Mouse (Mus musculus): ENCODE data around the gene Pclaf. TPM values are rescaled to one million over a fixed set of nuclear protein-coding genes. Genes with fewer than 3 reads are reported as not detected.

Pclaf gene
- polyA plus RNA-seq (2012; ENCODE audit: insufficient read depth, insufficient read length, missing spikeins), result not detected in 2 replicates

DNA sequence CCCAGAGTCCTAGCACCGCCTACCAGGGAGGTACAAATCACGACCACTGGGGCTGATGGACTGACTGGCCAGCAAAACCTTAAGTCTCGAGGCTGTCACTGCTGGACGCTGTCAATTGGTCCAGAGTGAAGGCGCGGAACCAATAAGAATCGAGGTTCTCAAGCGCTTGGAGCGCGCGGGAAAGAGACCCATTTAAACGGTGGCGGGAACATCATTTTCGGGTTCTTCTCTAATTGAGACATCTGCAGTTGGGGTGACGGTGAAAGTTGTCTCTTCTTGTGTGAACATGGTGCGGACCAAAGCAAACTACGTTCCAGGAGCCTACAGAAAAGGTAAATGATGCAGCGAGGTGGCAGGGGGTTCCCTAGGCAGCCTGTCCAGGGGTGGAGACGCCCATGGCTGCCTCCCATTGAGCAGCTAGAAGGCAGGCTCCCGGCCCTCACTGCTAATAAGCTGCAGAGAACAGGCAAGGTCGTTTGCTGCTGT, at the start of gene Pclaf:
Gene Pclaf, plus strand, starts transcription at position 95 of the 486 bp plus-strand sequence.
- Histone ChIP-seq H3K27ac (replicated peaks; ENCODE audit: low read depth, low read length) (no peak within 1 kb of the TSS), H3K4me3 (ENCODE audit: insufficient read depth, low read depth, low read length) (peak within 1 kb of the TSS; percentile 42), H3K4me1 (ENCODE audit: control insufficient read depth, insufficient read depth, insufficient read length, low read length) (no peaks in the 10 kb centered on the region)

GRCm38 (mm10) chr9:65844421-65845165, 45.4 kb upstream of the Pclaf start:
- Histone ChIP-seq H3K4me3 (ENCODE audit: insufficient read depth, low read depth, low read length) (no peak overlapping the region), H3K4me1 (ENCODE audit: control insufficient read depth, insufficient read depth, insufficient read length, low read length) (peaks cover 5% of the 10 kb centered on the region; the same call in 1 of the 2 replicates), H3K27ac (replicated peaks; ENCODE audit: low read depth, low read length) (no peak overlapping the region)

GRCm38 (mm10) chr9:65848154-65848553, 41.9 kb upstream of the Pclaf start:
- H3K4me3 ChIP-seq (ENCODE audit: insufficient read depth, low read depth, low read length), result no peak overlapping the region
- H3K27ac ChIP-seq (replicated peaks; ENCODE audit: low read depth, low read length), result no peak overlapping the region
- H3K4me1 ChIP-seq (ENCODE audit: control insufficient read depth, insufficient read depth, insufficient read length, low read length), result peaks cover 5% of the 10 kb centered on the region; the same call in 1 of the 2 replicates

DNA sequence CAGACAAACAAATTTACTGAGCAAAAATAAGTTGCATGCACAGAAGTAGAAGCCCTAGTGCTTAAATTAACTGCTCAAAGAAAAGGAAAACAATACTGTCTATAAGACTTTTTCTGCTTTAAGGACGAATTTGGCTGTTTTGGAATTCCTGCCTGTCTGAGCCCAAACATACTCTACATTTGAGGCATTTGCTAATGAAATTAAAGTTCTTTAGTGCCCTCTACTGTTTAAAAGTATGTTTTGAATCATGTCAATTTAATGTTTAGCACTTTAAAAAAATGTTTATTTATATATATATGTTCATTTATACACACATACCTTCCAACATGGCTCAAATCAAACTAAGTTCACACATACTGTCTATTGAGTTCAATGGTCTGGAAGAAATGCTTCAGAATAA, 39.8 kb upstream of the Pclaf start:
- no peaks in the 10 kb centered on the region for H3K4me1 ChIP-seq (ENCODE audit: control insufficient read depth, insufficient read depth, insufficient read length, low read length)
- no peak overlapping the region for H3K4me3 ChIP-seq (ENCODE audit: insufficient read depth, low read depth, low read length)
- H3K27ac ChIP-seq (replicated peaks; ENCODE audit: low read depth, low read length), result no peak overlapping the region

GRCm38 (mm10) chr9:65859656-65860055, 30.4 kb upstream of the Pclaf start:
- H3K4me3 ChIP-seq (ENCODE audit: insufficient read depth, low read depth, low read length), result no peak overlapping the region
- no peak overlapping the region for H3K27ac ChIP-seq (replicated peaks; ENCODE audit: low read depth, low read length)
- H3K4me1 ChIP-seq (ENCODE audit: control insufficient read depth, insufficient read depth, insufficient read length, low read length), result no peaks in the 10 kb centered on the region

- Histone ChIP-seq H3K4me1 (ENCODE audit: control insufficient read depth, insufficient read depth, insufficient read length, low read length) (no peaks in the 10 kb centered on the region), H3K27ac (replicated peaks; ENCODE audit: low read depth, low read length) (peak overlapping the region; percentile 45), H3K4me3 (ENCODE audit: insufficient read depth, low read depth, low read length) (peak overlapping the region; percentile 66)
Measured at GRCm38 (mm10) chr9:65884564-65885315, 5.3 kb upstream of the Pclaf start.

GRCm38 (mm10) chr9:65891126-65891525, 1.1 kb downstream of the Pclaf start:
- no peak overlapping the region for H3K27ac ChIP-seq (replicated peaks; ENCODE audit: low read depth, low read length)

DNA sequence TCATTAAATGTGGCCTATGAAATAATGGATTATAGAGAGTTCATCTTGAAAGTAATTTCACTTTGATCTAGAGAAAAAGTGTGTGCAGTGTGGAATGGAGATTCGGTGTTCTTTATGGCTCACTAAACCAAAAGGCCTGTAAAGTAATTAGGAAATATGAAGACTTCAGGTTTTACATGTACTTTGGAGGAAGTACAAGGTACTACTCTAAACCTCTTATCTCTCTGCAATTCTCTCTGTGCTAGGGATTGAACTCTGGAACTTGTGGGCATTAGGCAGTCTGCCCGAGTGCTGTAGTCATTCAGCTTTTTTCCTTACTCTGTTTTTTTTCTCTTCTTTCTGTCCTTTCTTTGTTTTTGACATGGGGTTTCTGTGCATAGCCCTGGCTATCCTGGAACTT, 6.9 kb downstream of the Pclaf start:
- H3K4me1 ChIP-seq (ENCODE audit: control insufficient read depth, insufficient read depth, insufficient read length, low read length), result no peaks in the 10 kb centered on the region
- H3K4me3 ChIP-seq (ENCODE audit: insufficient read depth, low read depth, low read length), result no peak overlapping the region
- no peak overlapping the region for H3K27ac ChIP-seq (replicated peaks; ENCODE audit: low read depth, low read length)

More at GRCm38 (mm10) chr9:65891126-65891525, 1.1 kb downstream of the Pclaf start:
- Histone ChIP-seq H3K4me3 (ENCODE audit: insufficient read depth, low read depth, low read length) (no peak overlapping the region), H3K4me1 (ENCODE audit: control insufficient read depth, insufficient read depth, insufficient read length, low read length) (no peaks in the 10 kb centered on the region)

DNA sequence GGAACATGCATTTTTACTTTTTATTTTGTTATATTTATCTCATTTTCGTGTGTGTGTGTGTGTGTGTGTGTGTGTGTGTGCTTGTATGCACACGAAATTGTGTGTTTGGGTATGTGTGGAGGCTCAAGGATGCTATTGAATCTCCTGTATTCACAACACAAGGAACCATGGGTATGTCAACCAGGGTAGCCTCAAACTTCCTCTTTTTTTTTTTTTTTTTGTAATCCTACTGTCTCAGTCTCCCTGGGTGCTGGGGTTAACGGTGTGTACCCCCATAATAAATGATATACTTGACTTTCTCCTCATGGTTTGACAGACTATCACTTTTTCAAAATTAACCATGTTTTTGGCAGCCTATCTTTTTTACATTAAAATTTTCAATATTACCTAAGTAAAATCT, 12.8 kb downstream of the Pclaf start:
- Histone ChIP-seq H3K27ac (replicated peaks; ENCODE audit: low read depth, low read length) (no peak overlapping the region), H3K4me3 (ENCODE audit: insufficient read depth, low read depth, low read length) (no peak overlapping the region), H3K4me1 (ENCODE audit: control insufficient read depth, insufficient read depth, insufficient read length, low read length) (no peaks in the 10 kb centered on the region)

DNA sequence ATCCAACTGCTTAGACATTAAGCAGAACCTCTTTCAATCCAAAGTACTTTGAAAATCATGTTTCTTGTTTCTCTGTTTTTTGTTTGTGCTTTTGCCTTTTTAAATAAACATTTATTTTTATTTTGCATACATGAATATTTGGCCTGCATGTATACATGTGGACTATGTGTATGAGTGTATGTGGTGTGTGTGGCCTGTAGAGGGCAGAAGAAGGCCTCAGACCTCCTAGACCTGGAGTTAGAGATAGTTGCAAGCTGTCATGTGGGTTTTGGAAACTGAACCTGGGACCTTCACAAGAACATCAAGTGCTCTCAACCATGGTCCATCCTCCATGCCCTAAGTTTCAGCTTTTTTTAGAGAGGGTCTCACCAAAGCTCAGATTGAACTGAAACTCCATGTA, 13.4 kb downstream of the Pclaf start:
- Histone ChIP-seq H3K27ac (replicated peaks; ENCODE audit: low read depth, low read length) (no peak overlapping the region), H3K4me1 (ENCODE audit: control insufficient read depth, insufficient read depth, insufficient read length, low read length) (no peaks in the 10 kb centered on the region), H3K4me3 (ENCODE audit: insufficient read depth, low read depth, low read length) (no peak overlapping the region)

GRCm38 (mm10) chr9:65908394-65909300, 18.6 kb downstream of the Pclaf start, which contains the start of the genes Trip4 and Csnk1g1:
Gene Trip4 (minus strand): TSS chr9:65908794.
Gene Csnk1g1 (plus strand): TSS chr9:65908924.
- peak within 1 kb of the TSS; percentile 80 for H3K4me3 ChIP-seq (ENCODE audit: insufficient read depth, low read depth, low read length)
- H3K4me1 ChIP-seq (ENCODE audit: control insufficient read depth, insufficient read depth, insufficient read length, low read length), result no peaks in the 10 kb centered on the region
- peak within 1 kb of the TSS; percentile 49 for H3K27ac ChIP-seq (replicated peaks; ENCODE audit: low read depth, low read length)

- Histone ChIP-seq H3K27ac (replicated peaks; ENCODE audit: low read depth, low read length) (peak overlapping the region; percentile 49; the same call in 1 of the 2 replicates), H3K4me3 (ENCODE audit: insufficient read depth, low read depth, low read length) (peak overlapping the region; percentile 80), H3K4me1 (ENCODE audit: control insufficient read depth, insufficient read depth, insufficient read length, low read length) (no peaks in the 10 kb centered on the region)
Measured at GRCm38 (mm10) chr9:65909301-65909801, 19.3 kb downstream of the Pclaf start.

DNA sequence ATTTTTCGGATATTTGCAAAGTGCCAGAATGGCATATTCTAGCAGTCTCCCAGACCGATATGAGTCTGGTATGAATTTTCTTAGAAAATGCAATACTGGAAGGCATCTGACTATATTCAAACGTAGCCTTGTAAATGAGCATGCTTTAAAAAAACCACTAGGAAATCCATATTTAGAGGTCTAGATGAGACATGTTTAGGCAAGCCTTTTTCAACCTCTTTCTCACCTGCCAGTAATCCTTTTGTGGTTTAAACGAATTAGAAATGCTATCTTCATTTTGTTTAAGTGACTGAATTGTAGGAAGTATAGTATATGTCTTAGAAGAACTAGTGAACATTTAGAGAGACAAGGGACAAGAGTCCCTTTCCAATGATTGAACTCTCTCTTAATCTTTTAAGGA, 19.8 kb downstream of the Pclaf start:
- Histone ChIP-seq H3K27ac (replicated peaks; ENCODE audit: low read depth, low read length) (peak overlapping the region; percentile 49; the same call in 1 of the 2 replicates), H3K4me3 (ENCODE audit: insufficient read depth, low read depth, low read length) (peak overlapping the region; percentile 80), H3K4me1 (ENCODE audit: control insufficient read depth, insufficient read depth, insufficient read length, low read length) (no peaks in the 10 kb centered on the region)

DNA sequence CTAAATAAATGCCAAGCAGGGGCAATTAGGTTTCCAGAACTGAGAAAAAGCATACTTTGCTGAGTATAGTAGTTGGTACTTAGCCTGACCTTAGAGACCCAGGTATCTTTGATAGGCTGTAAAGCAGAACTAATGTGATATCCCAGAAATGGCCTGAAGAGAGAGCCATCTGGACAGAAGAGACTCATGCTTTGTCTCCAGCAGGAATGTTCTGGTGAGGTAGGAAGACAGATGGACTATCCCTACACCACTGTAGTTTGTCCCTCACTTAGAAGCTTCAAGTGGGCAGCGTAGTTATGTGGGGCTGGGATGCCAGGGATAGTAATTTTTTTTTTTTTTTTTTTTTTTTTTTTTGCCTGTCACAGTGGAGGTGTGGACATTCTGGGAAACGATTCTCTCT, 23.9 kb downstream of the Pclaf start:
- no peak overlapping the region for H3K4me3 ChIP-seq (ENCODE audit: insufficient read depth, low read depth, low read length)
- no peaks in the 10 kb centered on the region for H3K4me1 ChIP-seq (ENCODE audit: control insufficient read depth, insufficient read depth, insufficient read length, low read length)
- H3K27ac ChIP-seq (replicated peaks; ENCODE audit: low read depth, low read length), result no peak overlapping the region

Data from brown adipose tissue, adult 24 weeks (tissue).